Mouse (Mus musculus) erythroblast, embryonic 14.5 days (primary cell): Measurements from ENCODE around the gene Rexo1. TPM values are rescaled to one million over a fixed set of nuclear protein-coding genes. Genes with fewer than 3 reads are reported as not detected.

Experiments
- H3K27me3 ChIP-seq: 2 replicates; pipeline ENCODE4 v1.6.1; 2012; ENCODE audit warnings: inconsistent platforms; ENCODE audit not compliant: control insufficient read depth
- H3K36me3 ChIP-seq: 2 replicates; pipeline ENCODE4 v1.6.1; 2012; ENCODE audit warnings: mild to moderate bottlenecking, inconsistent platforms; ENCODE audit not compliant: control insufficient read depth
- H3K4me1 ChIP-seq: 2 replicates; pipeline ENCODE4 v1.6.1; 2012; ENCODE audit warnings: inconsistent platforms; ENCODE audit not compliant: control insufficient read depth
- H3K4me3 ChIP-seq: replicated peaks from 2 replicates; pipeline ENCODE3; 2012; ENCODE audit warnings: moderate library complexity, mild to moderate bottlenecking, inconsistent platforms
- H3K9me3 ChIP-seq: 2 replicates; pipeline ENCODE4 v1.6.1; 2012; ENCODE audit warnings: low read length, inconsistent platforms, mixed read lengths; ENCODE audit not compliant: control insufficient read depth
- GATA1 ChIP-seq: IDR thresholded peaks from 2 replicates; pipeline ENCODE4 v1.6.1; 2012; ENCODE audit warnings: low read length, inconsistent platforms, mixed read lengths
- TAL1 ChIP-seq: IDR thresholded peaks from 3 replicates; pipeline ENCODE4 v1.6.1; 2012; ENCODE audit warnings: low read length, inconsistent platforms, mixed read lengths
- polyA plus RNA-seq: library from polyadenylated mRNA; stranded (reverse); fragments of >175 nt; gene quantifications from 2 replicates; pipeline ENCODE4 v1.2.3, GENCODE M21; 2012

Gene Rexo1
- polyA plus RNA-seq, 1 experiment = 15.5 TPM

DNA sequence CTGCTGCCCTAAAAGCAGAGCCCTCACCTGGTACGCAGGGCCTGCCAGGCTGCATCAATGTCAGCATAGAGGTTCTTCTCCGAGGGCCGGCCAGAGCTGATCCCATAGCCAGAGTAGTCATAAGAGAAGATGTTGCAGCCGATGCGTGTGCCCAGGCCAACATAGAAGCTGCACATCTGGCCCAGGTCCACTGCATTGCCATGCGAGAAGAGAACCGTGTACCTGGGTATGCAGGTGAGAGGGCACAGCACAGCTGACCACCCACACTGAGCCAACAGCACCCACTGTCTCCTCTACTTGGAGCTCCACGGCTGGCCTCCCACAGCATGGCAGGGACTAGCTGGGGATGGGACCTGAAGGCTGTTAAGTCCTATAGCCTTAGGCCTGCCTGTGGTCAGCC lies 24.2 kb upstream of the Rexo1 start:
- Histone ChIP-seq H3K4me1 (peaks cover 75% of the 10 kb centered on the region), H3K9me3 (no peaks in the 10 kb centered on the region), H3K36me3 (peaks cover 67% of the 10 kb centered on the region), H3K27me3 (no peaks in the 10 kb centered on the region), H3K4me3 (no peak overlapping the region)
- TF ChIP-seq TAL1 (no peak), GATA1 (no peak)

DNA sequence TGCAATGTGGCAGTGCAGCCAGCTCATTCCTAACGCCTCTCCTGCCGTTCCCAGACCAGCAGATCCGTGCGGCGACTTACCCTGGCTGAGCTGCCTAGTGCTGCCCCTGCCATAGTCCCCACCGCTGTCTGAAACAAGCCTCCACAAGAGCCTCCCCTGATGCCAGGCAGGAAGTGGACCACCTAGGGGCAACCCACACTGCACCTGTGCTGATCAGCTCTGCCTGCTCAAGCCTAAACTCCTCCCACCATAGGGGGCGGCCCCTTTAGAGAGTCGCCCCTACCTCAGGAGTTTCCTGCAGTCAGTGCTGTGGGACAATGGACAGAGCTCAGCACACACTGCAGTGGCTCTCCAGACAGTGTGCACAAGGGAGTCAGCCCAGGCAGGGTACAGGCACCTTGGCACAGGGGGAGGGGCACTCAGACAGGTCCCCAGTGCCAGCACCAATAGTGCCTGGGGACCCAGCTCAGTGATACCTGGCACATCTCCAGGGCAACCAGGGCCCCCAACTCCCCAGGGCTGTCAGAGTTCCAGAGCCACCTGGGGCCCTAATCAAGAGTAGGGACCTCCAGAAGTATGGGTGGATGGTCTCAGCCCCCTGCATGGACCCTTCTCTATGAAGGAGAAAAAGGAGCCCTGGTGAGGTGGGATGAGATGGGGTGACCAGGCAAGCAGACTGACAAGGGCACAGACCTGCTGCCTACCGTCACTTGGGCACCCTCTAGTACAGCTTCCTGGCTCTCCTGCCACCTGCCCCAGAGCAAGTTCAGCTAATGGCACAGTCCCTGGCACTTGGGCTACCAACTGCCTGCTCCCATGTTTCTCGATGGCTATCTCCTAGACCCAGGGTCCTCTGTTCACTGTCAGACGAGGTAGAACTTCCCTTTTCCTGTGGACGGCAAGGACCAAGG lies 23.5 kb upstream of the Rexo1 start:
- TF ChIP-seq TAL1 (no peak), GATA1 (no peak)
- Histone ChIP-seq H3K27me3 (no peaks in the 10 kb centered on the region), H3K4me3 (no peak overlapping the region), H3K36me3 (peaks cover 67% of the 10 kb centered on the region), H3K9me3 (no peaks in the 10 kb centered on the region), H3K4me1 (peaks cover 77% of the 10 kb centered on the region)

DNA sequence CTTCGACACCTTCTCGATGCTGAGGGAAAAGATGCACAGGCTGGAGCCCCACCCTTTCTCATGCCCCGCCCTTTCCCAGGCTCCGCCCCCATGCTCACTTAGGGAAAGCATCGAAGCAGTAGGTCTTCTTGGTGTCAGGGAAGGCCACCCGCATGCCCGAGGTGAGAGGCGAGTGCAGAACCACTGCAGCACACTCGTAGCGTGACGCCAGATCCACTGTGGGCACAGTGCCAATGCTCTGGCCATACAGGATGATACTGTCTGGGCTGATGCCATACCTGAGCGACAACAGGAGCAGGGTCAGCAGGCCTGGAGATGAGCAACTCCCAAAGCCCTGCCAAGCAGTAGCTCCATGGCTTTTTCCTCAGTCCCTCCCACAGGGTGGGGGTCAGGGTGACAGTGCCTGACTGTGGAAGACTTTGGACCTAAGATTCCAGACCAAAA lies 22.7 kb upstream of the Rexo1 start:
- TF ChIP-seq GATA1 = no peak
- H3K36me3 ChIP-seq = peaks cover 67% of the 10 kb centered on the region
- H3K4me1 ChIP-seq = peaks cover 76% of the 10 kb centered on the region
- H3K27me3 ChIP-seq = no peaks in the 10 kb centered on the region
- no peak overlapping the region for H3K4me3 ChIP-seq
- H3K9me3 ChIP-seq = no peaks in the 10 kb centered on the region

DNA sequence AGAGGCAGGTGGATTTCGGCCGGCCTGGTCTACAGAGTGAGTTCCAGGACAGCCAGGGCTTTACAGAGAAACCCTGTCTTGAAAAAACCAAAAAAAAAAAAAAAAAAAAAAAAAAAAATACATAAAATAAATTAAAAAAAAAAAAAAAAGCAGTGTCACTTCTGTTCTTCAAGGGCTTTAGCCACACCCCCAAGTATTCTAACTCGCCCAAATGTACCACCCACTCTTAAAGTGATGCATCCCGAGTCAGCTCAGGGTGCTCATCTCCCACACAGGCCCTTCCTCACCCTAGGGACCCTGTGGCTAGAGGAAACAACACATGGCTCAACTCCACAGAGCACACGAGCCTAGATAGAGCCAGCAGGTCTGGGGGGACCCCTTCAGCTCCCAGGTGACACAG lies 21.7 kb upstream of the Rexo1 start:
- Histone ChIP-seq H3K27me3 (no peaks in the 10 kb centered on the region), H3K9me3 (no peaks in the 10 kb centered on the region), H3K4me1 (peaks cover 76% of the 10 kb centered on the region), H3K36me3 (peaks cover 65% of the 10 kb centered on the region), H3K4me3 (no peak overlapping the region)
- TF ChIP-seq GATA1 (no peak), TAL1 (no peak)

DNA sequence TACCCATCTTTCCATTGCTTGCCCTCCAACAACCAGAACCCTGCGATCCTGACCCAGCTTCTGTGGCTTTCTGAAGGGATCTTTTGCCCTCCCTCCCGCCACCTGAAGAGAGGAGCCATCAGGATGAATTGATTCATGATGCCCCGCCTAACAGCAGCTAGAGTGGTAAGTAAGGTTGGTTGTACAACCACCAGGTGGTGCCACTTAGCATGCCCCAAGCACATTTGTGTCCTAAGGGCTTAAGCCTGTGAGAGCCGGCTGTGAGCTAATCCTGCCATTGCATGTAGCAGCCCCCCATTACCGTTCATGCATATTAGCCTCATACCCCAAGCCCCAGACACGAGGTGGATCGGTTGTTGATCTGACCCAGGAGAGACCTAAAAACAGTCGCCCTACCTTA lies 17.6 kb upstream of the Rexo1 start:
- TF ChIP-seq TAL1 = no peak
- TF ChIP-seq GATA1 = no peak
- H3K36me3 ChIP-seq = peaks cover 49% of the 10 kb centered on the region
- H3K9me3 ChIP-seq = no peaks in the 10 kb centered on the region
- peak overlapping the region; percentile 96 for H3K4me3 ChIP-seq
- H3K4me1 ChIP-seq = peaks cover 79% of the 10 kb centered on the region
- H3K27me3 ChIP-seq = no peaks in the 10 kb centered on the region

DNA sequence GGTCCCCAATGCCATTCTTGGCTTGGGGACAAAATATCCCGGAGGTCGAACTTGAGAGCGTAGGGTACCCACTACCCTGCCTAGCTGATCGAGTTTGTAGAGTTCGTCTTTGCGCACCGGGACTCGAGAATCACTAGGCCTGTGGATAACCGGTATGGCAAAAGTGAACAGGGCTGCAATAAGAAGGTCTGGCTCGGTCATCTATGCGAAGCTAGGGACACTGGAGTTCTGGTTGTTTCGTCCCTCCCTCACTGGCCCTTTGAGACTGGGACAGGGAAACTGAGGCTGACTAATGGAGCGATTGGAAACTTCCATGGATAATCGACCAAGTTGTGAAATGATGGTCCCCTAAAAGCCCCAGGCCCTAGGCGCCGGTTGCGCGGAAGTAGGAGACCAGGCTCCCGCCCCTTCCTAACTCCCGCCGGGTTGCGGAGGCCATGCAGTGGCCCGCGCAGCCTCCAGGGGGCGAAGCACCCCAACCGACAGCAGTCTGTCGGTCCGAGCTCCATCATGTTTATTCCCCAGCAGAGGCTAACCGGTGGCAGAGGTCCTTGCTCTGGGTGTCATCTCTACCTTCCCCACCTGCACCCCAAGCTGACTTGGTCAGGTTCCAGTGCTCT lies 16.9 kb upstream of the Rexo1 start:
- no peak for TF ChIP-seq GATA1
- no peak for TF ChIP-seq TAL1
- H3K27me3 ChIP-seq = no peaks in the 10 kb centered on the region
- peaks cover 49% of the 10 kb centered on the region for H3K36me3 ChIP-seq
- H3K9me3 ChIP-seq = no peaks in the 10 kb centered on the region
- H3K4me1 ChIP-seq = peaks cover 79% of the 10 kb centered on the region
- H3K4me3 ChIP-seq = peak overlapping the region; percentile 96

DNA sequence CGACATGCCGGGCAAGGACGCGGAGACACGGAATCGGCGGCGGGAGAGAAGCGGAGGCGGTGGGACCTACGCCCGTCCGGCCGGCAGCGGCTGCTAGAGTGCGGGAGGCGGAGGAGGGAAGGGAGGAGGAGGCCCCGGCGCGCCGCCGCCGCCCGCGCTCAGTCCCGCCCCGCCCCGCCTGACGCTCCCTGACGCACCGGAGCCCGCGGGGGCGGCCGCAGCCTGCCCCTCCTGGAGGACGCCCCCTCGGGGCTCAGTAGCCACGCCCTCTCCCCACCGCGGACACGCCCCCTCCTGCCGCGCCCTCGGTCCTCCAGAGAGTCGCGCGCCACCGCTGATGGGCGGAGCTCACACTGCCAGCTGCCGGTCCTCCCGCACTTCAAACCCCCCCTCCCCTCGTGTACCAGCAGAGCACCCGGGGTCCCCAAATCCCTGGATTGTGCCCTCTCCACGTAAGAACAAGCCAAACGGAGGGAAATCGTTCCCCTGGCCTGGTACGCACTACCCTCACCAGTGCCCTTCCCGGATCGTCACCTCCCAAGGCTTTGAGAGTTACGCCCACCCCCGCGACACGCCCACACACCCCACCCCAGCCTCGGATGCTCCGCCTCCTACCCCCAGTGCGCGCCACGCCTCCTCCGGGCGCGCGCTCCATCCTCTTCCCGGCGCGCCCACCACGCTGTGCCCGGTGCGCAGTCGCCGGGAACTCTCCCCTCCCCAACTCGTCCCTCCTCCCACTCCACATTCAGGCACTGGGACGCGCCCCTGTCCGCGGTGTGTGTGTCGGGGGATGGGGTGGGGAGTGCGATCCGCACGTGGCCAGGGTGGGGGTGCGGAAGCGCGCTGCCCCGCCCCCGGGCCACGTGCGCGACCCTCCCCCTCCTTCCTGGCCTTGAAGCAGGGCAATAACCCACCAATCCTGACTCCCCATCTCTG lies 16.1 kb upstream of the Rexo1 start, which contains the start of gene Klf16:
TSS of gene Klf16 (minus strand) at position 127 of the 936 bp plus-strand sequence.
- Histone ChIP-seq H3K27me3 (no peaks in the 10 kb centered on the region), H3K4me3 (peak within 1 kb of the TSS; percentile 96), H3K36me3 (peaks cover 48% of the 10 kb centered on the region), H3K9me3 (no peaks in the 10 kb centered on the region), H3K4me1 (peaks cover 85% of the 10 kb centered on the region)
- TF ChIP-seq TAL1 = no peak
- no peak for TF ChIP-seq GATA1

GRCm38 (mm10) chr10:80576351-80577194 lies 15.2 kb upstream of the Rexo1 start:
- Histone ChIP-seq H3K27me3 (no peaks in the 10 kb centered on the region), H3K4me1 (peaks cover 91% of the 10 kb centered on the region), H3K4me3 (peak overlapping the region; percentile 96), H3K9me3 (no peaks in the 10 kb centered on the region), H3K36me3 (peaks cover 50% of the 10 kb centered on the region)
- no peak for TF ChIP-seq GATA1
- no peak for TF ChIP-seq TAL1
